Mouse (Mus musculus): Measurements from ENCODE around the gene Ulk4. TPM values are rescaled to one million over a fixed set of nuclear protein-coding genes. Genes with fewer than 3 reads are reported as not detected.

Gene Ulk4
- polyA plus RNA-seq, 1 experiment from 2014 or later: 65.5 TPM

GRCm38 (mm10) chr9:120914429-120914828, 362.6 kb downstream of the Ulk4 start:
- H3K36me3 ChIP-seq (ENCODE audit: control insufficient read depth, insufficient read depth, low read length): no peaks in the 10 kb centered on the region
- H3K4me1 ChIP-seq (ENCODE audit: control insufficient read depth, insufficient read depth, low read length): no peaks in the 10 kb centered on the region
- H3K27me3 ChIP-seq (ENCODE audit: control insufficient read depth, insufficient read depth, low read length): no peaks in the 10 kb centered on the region
- H3K4me2 ChIP-seq (ENCODE audit: low read depth, low read length): no peak overlapping the region
- no peak overlapping the region for H3K9ac ChIP-seq (replicated peaks; ENCODE audit: low read depth, low read length)
- no peak overlapping the region for H3K4me3 ChIP-seq (ENCODE audit: low read depth, low read length)
- ATAC-seq (ENCODE audit: low read depth): no peak
- H3K9me3 ChIP-seq (ENCODE audit: control insufficient read depth, low read length): no peaks in the 10 kb centered on the region
- no peak overlapping the region for H3K27ac ChIP-seq (ENCODE audit: low read depth, low read length)
- 96% methylated on average over 4 of the region's 4 CpGs for WGBS

- ATAC-seq (ENCODE audit: low read depth): no peak
- no peaks in the 10 kb centered on the region for H3K9me3 ChIP-seq (ENCODE audit: control insufficient read depth, low read length)
- H3K4me1 ChIP-seq (ENCODE audit: control insufficient read depth, insufficient read depth, low read length): no peaks in the 10 kb centered on the region
- no peak overlapping the region for H3K4me3 ChIP-seq (ENCODE audit: low read depth, low read length)
- H3K9ac ChIP-seq (replicated peaks; ENCODE audit: low read depth, low read length): no peak overlapping the region
- no peak overlapping the region for H3K27ac ChIP-seq (ENCODE audit: low read depth, low read length)
- H3K4me2 ChIP-seq (ENCODE audit: low read depth, low read length): no peak overlapping the region
- 78% methylated on average over 13 of the region's 13 CpGs for WGBS
- H3K27me3 ChIP-seq (ENCODE audit: control insufficient read depth, insufficient read depth, low read length): no peaks in the 10 kb centered on the region
- H3K36me3 ChIP-seq (ENCODE audit: control insufficient read depth, insufficient read depth, low read length): no peaks in the 10 kb centered on the region
These were observed 363.8 kb downstream of the Ulk4 start for GRCm38 (mm10) chr9:120913152-120913551.

GRCm38 (mm10) chr9:120908461-120908860, 368.5 kb downstream of the Ulk4 start:
- 79% methylated on average over 6 of the region's 6 CpGs for WGBS
- no peak overlapping the region for H3K9ac ChIP-seq (replicated peaks; ENCODE audit: low read depth, low read length)
- no peak overlapping the region for H3K4me3 ChIP-seq (ENCODE audit: low read depth, low read length)
- no peaks in the 10 kb centered on the region for H3K27me3 ChIP-seq (ENCODE audit: control insufficient read depth, insufficient read depth, low read length)
- no peak for ATAC-seq (ENCODE audit: low read depth)
- no peaks in the 10 kb centered on the region for H3K4me1 ChIP-seq (ENCODE audit: control insufficient read depth, insufficient read depth, low read length)
- H3K27ac ChIP-seq (ENCODE audit: low read depth, low read length): no peak overlapping the region
- no peaks in the 10 kb centered on the region for H3K9me3 ChIP-seq (ENCODE audit: control insufficient read depth, low read length)
- no peak overlapping the region for H3K4me2 ChIP-seq (ENCODE audit: low read depth, low read length)
- no peaks in the 10 kb centered on the region for H3K36me3 ChIP-seq (ENCODE audit: control insufficient read depth, insufficient read depth, low read length)

Small RNAs within 50 kb of the gene (microRNA-seq; reads per million reads assigned to microRNA genes)
- not detected for gene Mir7090

Other genes starting within 250 kb of the Ulk4 start
- 58.6 and 60.0 TPM in 2 replicates for gene Trak1, start 20.3 kb upstream of the Ulk4 start, polyA plus RNA-seq (2014; fragmentation: Nextera tagmentation; extraction: Ambion mirVana)
- 73.1 and 169 TPM in 2 replicates for gene Cck, start 218.5 kb upstream of the Ulk4 start, polyA plus RNA-seq (2014; fragmentation: Nextera tagmentation; extraction: Ambion mirVana)

Data from neural tube, embryonic 14.5 days (tissue).